Mouse (Mus musculus): Measurements from ENCODE around the gene St5.

- TF ChIP-seq POLR2A (IDR thresholded peaks at IDR 0.05; ENCODE audit: low read depth, low read length) (no peak), CTCF (conservative IDR thresholded peaks at IDR 0.05; ENCODE audit: insufficient read depth, insufficient read length, low read depth, low read length) (no peak)
Measured at GRCm38 (mm10) chr7:109620967-109621366, 82.4 kb downstream of the St5 start.

All from kidney, adult 2 months (tissue).